Mouse (Mus musculus) heart, postnatal 0 days (tissue): ENCODE results near the gene Prpf8. TPM values are rescaled to one million over a fixed set of nuclear protein-coding genes. Genes with fewer than 3 reads are reported as not detected.

ENCODE experiments used
- ATAC-seq: fragments of 200-750 bp; cut with Nextera tagmentation; 2 replicates; pipeline ENCODE4 v1.8.0; 2017; ENCODE audit warnings: low read depth, moderate number of reproducible peaks, moderate library complexity; ENCODE audit not compliant: insufficient read depth
- DNase-seq: peaks from one replicate; pipeline ENCODE4 v3.0.0-alpha.2; 2016; ENCODE audit warnings: low spot score
- H3K27ac ChIP-seq: fragments of 300-500 bp; sonication (generic); 2 replicates; pipeline ENCODE4 v1.5.1; 2014; ENCODE audit warnings: low read depth, mild to moderate bottlenecking
- H3K27me3 ChIP-seq: fragments of 300-500 bp; sonication (generic); 2 replicates; pipeline ENCODE4 v1.6.1; 2014; ENCODE audit warnings: low read length, mixed read lengths; ENCODE audit not compliant: control insufficient read depth, insufficient read depth
- H3K36me3 ChIP-seq: fragments of 300-500 bp; sonication (generic); replicated peaks from 2 replicates; pipeline ENCODE4 v1.6.1; 2014; ENCODE audit warnings: low read length, mixed read lengths; ENCODE audit not compliant: control insufficient read depth, insufficient read depth
- H3K4me1 ChIP-seq: fragments of 300-500 bp; sonication (generic); 2 replicates; pipeline ENCODE4 v1.6.1; 2014; ENCODE audit warnings: antibody characterized with exemption; ENCODE audit not compliant: control insufficient read depth, insufficient read depth
- H3K4me2 ChIP-seq: fragments of 300-500 bp; sonication (generic); 2 replicates; pipeline ENCODE4 v1.6.1; 2014; ENCODE audit warnings: low read depth, mild to moderate bottlenecking, low read length, moderate library complexity
- H3K4me3 ChIP-seq: fragments of 300-500 bp; sonication (generic); 2 replicates; pipeline ENCODE4 v1.5.1; 2014; ENCODE audit warnings: low read depth, low read length
- H3K9ac ChIP-seq: fragments of 300-500 bp; sonication (generic); replicated peaks from 2 replicates; pipeline ENCODE4 v1.6.1; 2014; ENCODE audit warnings: low read depth, low read length, mixed read lengths
- H3K9me3 ChIP-seq: fragments of 300-500 bp; sonication (generic); replicated peaks from 2 replicates; pipeline ENCODE4 v1.6.1; 2016; ENCODE audit warnings: low read length; ENCODE audit not compliant: control insufficient read depth
- CTCF ChIP-seq: IDR thresholded peaks from 2 replicates; pipeline ENCODE4 v1.5.1; 2016; ENCODE audit warnings: antibody characterized with exemption, control low read depth, low read depth
- EP300 ChIP-seq: IDR thresholded peaks from 2 replicates; pipeline ENCODE4 v1.6.1; 2016; ENCODE audit warnings: antibody characterized with exemption, low read depth
- WGBS: fragments of 180-500 bp; shearing (Covaris S2); extraction: QIAGEN DNeasy Blood & Tissue Kit; methylation state at CpG from one replicate; pipeline ENCODE4 v1.1.7; 2014; 5-methylcytosine and 5-hydroxymethylcytosine counted together
- polyA plus RNA-seq: library from polyadenylated mRNA; unstranded; fragments of >200 nt; fragmentation: Nextera tagmentation; extraction: Ambion mirVana; gene quantifications from 2 replicates; pipeline ENCODE4 v1.2.1, GENCODE M21; 2015
- total RNA-seq: library from RNA; depleted of rRNA; stranded (reverse); fragments of >200 nt; gene quantifications from 2 replicates; pipeline ENCODE4 v1.2.3, GENCODE M21; 2014; ENCODE audit warnings: low replicate concordance

Prpf8 gene
- total and polyA plus RNA-seq, 2 experiments from 2014 or later = 17.0 to 79.8 TPM

GRCm38 (mm10) chr11:75509741-75510626 lies 23.4 kb downstream of the Prpf8 start, which contains the start of gene Rilp:
TSS of gene Rilp (plus strand) at chr11:75510094.
- Histone ChIP-seq H3K36me3 (peaks cover 59% of the 10 kb centered on the region), H3K27me3 (no peaks in the 10 kb centered on the region), H3K27ac (peak within 1 kb of the TSS; percentile 99), H3K4me2 (peak within 1 kb of the TSS; percentile 94), H3K4me1 (peaks cover 12% of the 10 kb centered on the region; the same call in 1 of the 2 replicates), H3K9ac (peak within 1 kb of the TSS; percentile 84), H3K9me3 (no peaks in the 10 kb centered on the region), H3K4me3 (peak within 1 kb of the TSS; percentile 68)
- ATAC-seq = peak; percentile 84
- DNase-seq = peak; percentile 90
- TF ChIP-seq CTCF (peak; percentile 4; the same call in 1 of the 2 replicates), EP300 (peak; percentile 40; the same call in 1 of the 2 replicates)
- WGBS = 2% methylated on average over 43 of the region's 43 CpGs

GRCm38 (mm10) chr11:75510627-75510993 lies 24.0 kb downstream of the Prpf8 start:
- Histone ChIP-seq H3K27ac (peak overlapping the region; percentile 99), H3K4me1 (peaks cover 12% of the 10 kb centered on the region; the same call in 1 of the 2 replicates), H3K4me3 (peak overlapping the region; percentile 68), H3K36me3 (peaks cover 59% of the 10 kb centered on the region), H3K9me3 (no peaks in the 10 kb centered on the region), H3K9ac (peak overlapping the region; percentile 84), H3K4me2 (peak overlapping the region; percentile 94), H3K27me3 (no peaks in the 10 kb centered on the region)
- TF ChIP-seq EP300 (0 out of 2 replicates have a peak, but pooled peaks have one; percentile 20), CTCF (peak; percentile 96)
- DNase-seq (peak; percentile 92), ATAC-seq (peak; percentile 81)
- WGBS = 3% methylated on average over 24 of the region's 24 CpGs

GRCm38 (mm10) chr11:75511213-75511612 lies 24.6 kb downstream of the Prpf8 start:
- no peak for DNase-seq
- Histone ChIP-seq H3K9ac (no peak overlapping the region), H3K27ac (peak overlapping the region; percentile 61), H3K36me3 (peaks cover 55% of the 10 kb centered on the region), H3K27me3 (no peaks in the 10 kb centered on the region), H3K4me1 (peaks cover 12% of the 10 kb centered on the region; the same call in 1 of the 2 replicates), H3K9me3 (no peaks in the 10 kb centered on the region), H3K4me3 (peak overlapping the region; percentile 68), H3K4me2 (peak overlapping the region; percentile 94)
- ATAC-seq = no peak
- no peak for TF ChIP-seq EP300
- TF ChIP-seq CTCF = no peak
- WGBS = 64% methylated on average over 6 of the region's 6 CpGs

GRCm38 (mm10) chr11:75512301-75513018 lies 25.8 kb downstream of the Prpf8 start:
- peak overlapping the region; percentile 50; the same call in 1 of the 2 replicates for H3K27ac ChIP-seq
- no peak for DNase-seq

GRCm38 (mm10) chr11:75513336-75513735 lies 26.7 kb downstream of the Prpf8 start, which contains the start of gene Scarf1:
TSS of gene Scarf1 (plus strand) at chr11:75513540.
- WGBS = 56% methylated on average over 8 of the region's 8 CpGs

More at GRCm38 (mm10) chr11:75512301-75513018, 25.8 kb downstream of the Prpf8 start:
- Histone ChIP-seq H3K4me1 (peaks cover 12% of the 10 kb centered on the region; the same call in 1 of the 2 replicates), H3K36me3 (peaks cover 57% of the 10 kb centered on the region), H3K4me2 (no peak overlapping the region), H3K4me3 (no peak overlapping the region), H3K9ac (no peak overlapping the region), H3K27me3 (no peaks in the 10 kb centered on the region), H3K9me3 (no peaks in the 10 kb centered on the region)
- 73% methylated on average over 9 of the region's 9 CpGs for WGBS
- ATAC-seq = no peak
- no peak for TF ChIP-seq EP300
- TF ChIP-seq CTCF = no peak

More at GRCm38 (mm10) chr11:75513336-75513735, 26.7 kb downstream of the Prpf8 start, which contains the start of gene Scarf1:
- H3K4me2 ChIP-seq = peak within 1 kb of the TSS; percentile 56
- DNase-seq = peak; percentile 41
- no peaks in the 10 kb centered on the region for H3K27me3 ChIP-seq
- H3K27ac ChIP-seq = peak within 1 kb of the TSS; percentile 50
- peaks cover 12% of the 10 kb centered on the region; the same call in 1 of the 2 replicates for H3K4me1 ChIP-seq
- TF ChIP-seq EP300 = no peak
- no peak for TF ChIP-seq CTCF
- H3K9ac ChIP-seq = peak within 1 kb of the TSS; percentile 47
- peaks cover 52% of the 10 kb centered on the region for H3K36me3 ChIP-seq
- H3K4me3 ChIP-seq = peak within 1 kb of the TSS; percentile 42
- H3K9me3 ChIP-seq = no peaks in the 10 kb centered on the region
- ATAC-seq = no peak
